Mouse (Mus musculus) heart, embryonic 13.5 days (tissue): Measurements from ENCODE around the gene Plp2. TPM values are rescaled to one million over a fixed set of nuclear protein-coding genes. Genes with fewer than 3 reads are reported as not detected.
"Not testable (repeated sequence)": the region's sequence is repeated elsewhere in the genome, so short reads cannot be mapped to it uniquely, and the experiment has no call there.

Source experiments
- ATAC-seq: fragments of 200-750 bp; cut with Nextera tagmentation; 2 replicates; pipeline ENCODE4 v1.8.0; 2017; ENCODE audit warnings: moderate TSS enrichment; ENCODE audit not compliant: insufficient number of reproducible peaks, low FRiP score, low TSS enrichment; ENCODE audit errors: extremely low read depth
- H3K27ac ChIP-seq: fragments of 300-500 bp; sonication (generic); replicated peaks from 2 replicates; pipeline ENCODE4 v1.5.1; 2015; ENCODE audit warnings: moderate library complexity, mild to moderate bottlenecking, inconsistent platforms
- H3K27me3 ChIP-seq: fragments of 300-500 bp; sonication (generic); replicated peaks from 2 replicates; pipeline ENCODE4 v1.6.1; 2015; ENCODE audit warnings: mild to moderate bottlenecking, inconsistent platforms
- H3K36me3 ChIP-seq: fragments of 300-500 bp; sonication (generic); 2 replicates; pipeline ENCODE4 v1.6.1; 2015; ENCODE audit warnings: mild to moderate bottlenecking, inconsistent platforms
- H3K4me1 ChIP-seq: fragments of 300-500 bp; sonication (generic); 2 replicates; pipeline ENCODE4 v1.6.1; 2015; ENCODE audit warnings: inconsistent platforms
- H3K4me2 ChIP-seq: fragments of 300-500 bp; sonication (generic); 2 replicates; pipeline ENCODE4 v1.6.1; 2015; ENCODE audit warnings: inconsistent platforms, mild to moderate bottlenecking, moderate library complexity
- H3K4me3 ChIP-seq: fragments of 300-500 bp; sonication (generic); 2 replicates; pipeline ENCODE4 v1.5.1; 2015; ENCODE audit warnings: moderate library complexity, mild to moderate bottlenecking, inconsistent platforms
- H3K9ac ChIP-seq: fragments of 300-500 bp; sonication (generic); 2 replicates; pipeline ENCODE4 v1.6.1; 2015; ENCODE audit warnings: inconsistent platforms, mild to moderate bottlenecking, moderate library complexity
- H3K9me3 ChIP-seq: fragments of 300-500 bp; sonication (generic); 2 replicates; pipeline ENCODE4 v1.6.1; 2016; ENCODE audit warnings: inconsistent platforms
- WGBS: fragments of 180-500 bp; shearing (Covaris S2); methylation state at CpG from one replicate; pipeline ENCODE4 v1.1.7; 2015; ENCODE audit warnings: mixed read lengths; 5-methylcytosine and 5-hydroxymethylcytosine counted together
- polyA plus RNA-seq: library from polyadenylated mRNA; unstranded; fragments of >200 nt; fragmentation: Nextera tagmentation; extraction: Ambion mirVana; gene quantifications from 2 replicates; pipeline ENCODE4 v1.2.1, GENCODE M21; 2015

The Plp2 gene
- 157 and 175 TPM in 2 replicates for polyA plus RNA-seq

DNA sequence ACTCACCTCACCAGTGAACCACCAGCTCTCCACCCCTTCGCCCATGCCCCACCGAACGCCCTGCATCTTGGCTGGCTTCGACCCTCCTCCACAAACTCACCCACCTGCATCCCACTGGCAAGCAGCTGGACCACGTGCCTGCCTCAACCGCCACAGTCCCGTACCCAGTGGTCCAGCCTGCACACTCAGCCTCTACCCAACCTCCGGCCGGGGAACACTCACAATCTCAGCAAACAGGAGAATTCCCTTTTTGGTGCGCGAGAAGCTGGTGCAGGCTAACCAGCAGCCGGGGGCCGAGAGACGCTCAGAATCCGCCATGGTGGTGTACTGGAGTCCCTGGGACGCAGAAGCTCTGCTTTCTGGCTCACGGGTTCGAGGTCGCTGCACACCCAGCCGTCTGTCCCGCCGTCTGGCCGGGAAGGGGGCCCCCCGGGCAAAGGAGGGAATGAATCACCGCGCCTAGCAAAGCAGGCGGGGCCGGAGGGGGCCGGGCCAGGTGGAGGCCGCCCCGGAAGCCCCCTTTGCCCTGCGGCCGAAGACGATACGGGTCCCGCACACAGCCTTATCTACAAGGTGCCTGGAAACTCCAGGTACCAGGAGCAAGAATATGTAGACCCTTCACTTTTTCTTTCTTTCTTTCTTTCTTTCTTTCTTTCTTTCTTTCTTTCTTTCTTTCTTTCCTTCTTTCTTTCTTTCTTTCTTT, at the start of gene Plp2:
Plp2 (minus strand) TSS at position 470 of the 703 bp plus-strand sequence.
- peaks cover 24% of the 10 kb centered on the region for H3K36me3 ChIP-seq
- 13% methylated on average over 32 of the region's 36 CpGs for WGBS
- peak within 1 kb of the TSS; percentile 66 for H3K4me2 ChIP-seq
- no peaks in the 10 kb centered on the region for H3K9me3 ChIP-seq
- peaks cover 24% of the 10 kb centered on the region for H3K4me1 ChIP-seq
- H3K4me3 ChIP-seq: peak within 1 kb of the TSS; percentile 66
- ATAC-seq: peak; percentile 11; the same call in 1 of the 2 replicates
- peak within 1 kb of the TSS; percentile 87 for H3K27ac ChIP-seq
- peak within 1 kb of the TSS; percentile 87 for H3K9ac ChIP-seq
- H3K27me3 ChIP-seq: no peaks in the 10 kb centered on the region

DNA sequence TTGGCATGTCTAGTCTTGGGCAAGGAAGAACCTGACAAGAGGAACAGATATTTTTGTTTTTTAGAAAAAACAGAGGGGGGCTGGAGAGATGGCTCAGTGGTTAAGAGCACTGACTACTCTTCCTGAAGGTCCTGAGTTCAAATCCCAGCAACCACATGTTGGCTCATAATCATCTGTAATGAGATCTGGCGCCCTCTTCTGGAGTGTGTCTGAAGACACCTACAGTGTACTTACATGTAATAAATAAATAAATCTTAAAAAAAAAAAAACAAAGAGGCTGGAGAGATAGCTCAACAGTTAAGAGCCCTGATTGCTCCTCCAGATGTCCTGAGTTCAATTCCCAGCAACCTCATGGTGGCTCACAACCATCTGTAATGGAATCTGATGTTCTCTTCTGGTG, 44.9 kb upstream of the Plp2 start:
- WGBS: 39% methylated on average over 1 of the region's 1 CpGs

DNA sequence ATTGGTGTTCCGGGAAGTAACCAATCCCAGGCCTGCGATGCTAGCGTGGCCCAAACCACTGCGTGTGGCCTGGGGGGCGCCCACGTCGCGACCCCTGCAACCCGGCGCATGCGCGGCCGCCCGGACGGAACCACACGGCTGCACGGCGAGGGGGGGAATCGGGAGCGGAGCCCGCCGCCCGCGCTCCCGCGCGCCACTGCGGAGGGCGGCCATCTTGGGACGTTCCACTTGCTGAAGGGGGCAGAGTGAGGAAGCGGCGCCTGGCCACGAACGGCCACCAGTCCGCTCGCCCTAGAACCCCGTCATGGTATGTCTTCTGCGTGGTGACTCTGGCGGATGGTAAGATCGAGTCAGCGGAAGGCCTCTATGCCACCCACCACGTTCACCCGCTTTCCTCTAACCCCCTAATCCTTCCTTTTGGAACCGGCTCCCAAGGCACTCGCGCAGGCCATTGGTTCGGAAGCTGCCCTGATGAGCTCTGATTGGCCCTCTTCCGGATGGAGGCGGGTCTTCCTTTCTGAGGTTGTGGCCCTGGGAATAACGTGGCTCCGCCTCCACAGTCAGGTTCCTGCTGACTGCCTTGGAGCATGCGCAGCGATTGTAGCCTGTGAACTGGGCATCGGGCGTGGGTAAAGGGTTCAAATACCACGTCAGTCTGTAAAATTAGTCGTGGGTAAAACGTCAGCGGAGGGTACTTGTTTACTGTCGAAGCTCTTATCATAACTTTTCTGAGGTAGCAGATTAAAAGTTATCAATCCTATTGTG, 43.1 kb upstream of the Plp2 start, which contains the start of gene Wdr45:
Wdr45 (plus strand) TSS at position 199 of the 765 bp plus-strand sequence.
- H3K36me3 ChIP-seq, H3K4me1 ChIP-seq, H3K9me3 ChIP-seq, H3K27me3 ChIP-seq: not testable (repeated sequence)
- WGBS: 12% methylated on average over 55 of the region's 60 CpGs
- peak; percentile 90 for ATAC-seq
- Histone ChIP-seq H3K27ac (0 out of 2 replicates have a peak within 1 kb of the TSS, but pooled peaks have one; percentile 8), H3K4me3 (peak within 1 kb of the TSS; percentile 46), H3K4me2 (peak within 1 kb of the TSS; percentile 65), H3K9ac (peak within 1 kb of the TSS; percentile 75)

More for the DNA sequence above, 44.9 kb upstream of the Plp2 start:
- not testable (repeated sequence) for H3K27ac ChIP-seq, ATAC-seq, H3K36me3 ChIP-seq, H3K27me3 ChIP-seq, H3K9ac ChIP-seq, H3K4me2 ChIP-seq, H3K4me3 ChIP-seq, H3K9me3 ChIP-seq, H3K4me1 ChIP-seq

DNA sequence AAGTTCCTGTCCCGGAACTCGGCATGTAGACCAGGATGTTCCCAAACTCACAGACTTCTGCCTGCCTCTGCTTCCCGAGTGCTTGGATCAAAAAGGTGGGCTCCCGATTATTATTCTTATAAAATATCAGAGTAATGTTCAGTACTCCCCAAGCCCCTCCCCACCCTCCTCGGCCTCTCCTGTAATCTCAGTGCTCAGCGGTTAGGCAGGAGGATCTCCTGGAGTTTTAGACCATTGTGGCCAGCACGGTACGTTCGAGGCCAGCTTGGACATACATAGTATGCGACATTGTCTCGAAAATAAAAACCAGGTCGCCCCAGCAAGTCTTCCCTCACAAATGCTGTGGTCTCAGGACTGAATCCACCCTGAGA, 42.6 kb upstream of the Plp2 start:
- Histone ChIP-seq H3K9ac (peak overlapping the region; percentile 75), H3K4me3 (peak overlapping the region; percentile 46), H3K36me3 (peaks cover 12% of the 10 kb centered on the region), H3K4me2 (peak overlapping the region; percentile 65), H3K27ac (0 out of 2 replicates have a peak overlapping the region, but pooled peaks have one; percentile 8)
- not testable (repeated sequence) for ATAC-seq, H3K4me1 ChIP-seq, H3K9me3 ChIP-seq, H3K27me3 ChIP-seq
- 17% methylated on average over 5 of the region's 12 CpGs for WGBS

DNA sequence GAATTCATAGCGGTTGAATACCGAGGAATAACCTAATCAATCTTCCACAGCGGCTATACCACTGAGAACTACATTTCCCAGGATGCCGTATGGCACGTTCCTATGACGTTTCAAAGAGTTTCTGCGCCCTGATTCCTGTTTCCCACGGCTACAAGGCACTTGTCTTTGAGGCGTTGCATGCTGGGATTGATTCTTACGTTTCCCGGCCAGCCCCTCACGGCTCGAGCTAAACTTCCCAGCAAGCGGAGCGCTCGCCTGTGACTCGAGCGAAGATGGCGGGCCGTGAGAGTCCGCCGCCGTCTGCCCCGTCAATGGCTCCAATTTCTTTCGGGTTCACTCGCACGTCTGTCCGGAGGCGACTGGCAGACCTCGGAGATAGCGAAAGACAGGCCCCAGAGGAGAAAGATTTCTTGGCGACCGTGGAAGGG, 25.8 kb upstream of the Plp2 start, which contains the start of gene Gpkow:
Gpkow (plus strand) TSS at position 178 of the 428 bp plus-strand sequence.
- WGBS: 4% methylated on average over 33 of the region's 33 CpGs
- Histone ChIP-seq H3K9me3 (no peaks in the 10 kb centered on the region), H3K27me3 (no peaks in the 10 kb centered on the region), H3K4me1 (no peaks in the 10 kb centered on the region; the same call in 1 of the 2 replicates), H3K27ac (peak within 1 kb of the TSS; percentile 59), H3K36me3 (peaks cover 32% of the 10 kb centered on the region), H3K4me3 (peak within 1 kb of the TSS; percentile 67), H3K9ac (peak within 1 kb of the TSS; percentile 84), H3K4me2 (peak within 1 kb of the TSS; percentile 72)
- ATAC-seq: peak; percentile 89; the same call in 1 of the 2 replicates

DNA sequence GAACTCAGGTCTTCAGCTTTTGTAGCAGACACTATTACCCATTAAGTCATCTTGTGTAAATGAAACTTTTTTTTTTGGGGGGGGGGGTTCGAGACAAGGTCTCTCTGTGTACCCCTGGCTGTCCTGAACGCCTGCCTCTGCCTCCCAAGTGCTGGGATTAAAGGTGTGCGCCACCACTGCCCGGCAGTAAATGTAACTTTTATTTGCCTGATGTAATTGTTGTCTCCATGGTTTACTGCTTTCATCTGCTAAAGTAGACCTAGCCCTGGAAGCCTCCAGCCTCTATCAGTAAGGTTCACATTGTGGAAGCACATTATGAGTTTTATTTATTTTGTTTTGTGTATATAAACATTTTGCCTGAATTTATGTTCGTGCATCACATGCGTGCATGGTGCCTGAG, 25.3 kb upstream of the Plp2 start:
- H3K9ac ChIP-seq: no peak overlapping the region
- peaks cover 27% of the 10 kb centered on the region for H3K36me3 ChIP-seq
- H3K4me1 ChIP-seq: no peaks in the 10 kb centered on the region; the same call in 1 of the 2 replicates
- H3K4me2 ChIP-seq: peak overlapping the region; percentile 59
- ATAC-seq: no peak
- H3K27ac ChIP-seq: no peak overlapping the region
- no peaks in the 10 kb centered on the region for H3K27me3 ChIP-seq
- WGBS: 38% methylated on average over 6 of the region's 6 CpGs
- no peaks in the 10 kb centered on the region for H3K9me3 ChIP-seq
- H3K4me3 ChIP-seq: peak overlapping the region; percentile 67

DNA sequence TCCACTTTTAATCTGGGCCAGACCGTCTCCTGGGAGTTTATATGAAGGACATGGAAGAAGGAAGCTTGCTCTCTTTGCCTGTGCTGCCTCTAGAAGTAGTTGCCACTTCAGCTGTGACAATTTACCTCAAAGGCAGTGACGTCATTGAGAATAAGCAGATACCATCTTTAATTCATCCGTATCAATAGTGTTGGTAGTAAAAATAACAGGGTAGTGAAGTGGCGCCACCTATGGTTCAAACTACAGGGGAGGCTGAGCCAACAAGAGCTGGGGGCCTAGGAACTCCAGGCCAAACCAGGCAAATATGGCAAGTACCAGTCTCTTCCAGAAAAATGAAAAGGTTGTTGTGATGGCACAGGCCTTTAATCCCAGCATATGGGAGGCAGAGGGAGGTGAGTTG, 21.7 kb upstream of the Plp2 start:
- Histone ChIP-seq H3K9me3 (no peaks in the 10 kb centered on the region), H3K4me3 (no peak overlapping the region), H3K4me1 (no peaks in the 10 kb centered on the region), H3K9ac (no peak overlapping the region), H3K4me2 (no peak overlapping the region), H3K36me3 (no peaks in the 10 kb centered on the region), H3K27ac (no peak overlapping the region), H3K27me3 (0 out of 2 replicates have a peak, but pooled peaks cover 5% of the 10 kb centered on the region)
- no peak for ATAC-seq
- WGBS: 31% methylated on average over 4 of the region's 4 CpGs

DNA sequence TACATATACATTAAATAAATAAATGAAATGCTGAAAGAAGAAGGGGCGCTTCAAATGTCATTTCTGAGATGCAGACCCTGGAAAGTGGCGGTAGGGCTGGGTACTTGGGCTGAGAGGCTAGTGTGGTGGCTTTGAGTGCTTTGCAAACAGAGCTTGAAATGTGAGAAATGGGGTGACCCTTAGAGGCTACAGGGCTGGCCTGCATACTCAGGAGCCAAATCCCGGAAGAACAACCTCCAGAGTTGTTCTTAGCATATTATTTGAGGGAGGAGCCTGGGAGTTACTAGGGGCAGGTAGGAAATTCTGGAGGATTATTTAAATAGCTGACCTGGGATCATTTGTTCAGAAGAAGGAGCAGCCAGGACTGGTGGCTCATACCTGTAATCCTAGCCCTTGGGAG, 19.3 kb upstream of the Plp2 start:
- Histone ChIP-seq H3K27ac (no peak overlapping the region), H3K4me3 (no peak overlapping the region), H3K4me2 (no peak overlapping the region), H3K4me1 (no peaks in the 10 kb centered on the region), H3K9ac (no peak overlapping the region), H3K27me3 (0 out of 2 replicates have a peak, but pooled peaks cover 7% of the 10 kb centered on the region), H3K36me3 (no peaks in the 10 kb centered on the region), H3K9me3 (no peaks in the 10 kb centered on the region)
- WGBS: 54% methylated on average over 3 of the region's 3 CpGs
- no peak for ATAC-seq

DNA sequence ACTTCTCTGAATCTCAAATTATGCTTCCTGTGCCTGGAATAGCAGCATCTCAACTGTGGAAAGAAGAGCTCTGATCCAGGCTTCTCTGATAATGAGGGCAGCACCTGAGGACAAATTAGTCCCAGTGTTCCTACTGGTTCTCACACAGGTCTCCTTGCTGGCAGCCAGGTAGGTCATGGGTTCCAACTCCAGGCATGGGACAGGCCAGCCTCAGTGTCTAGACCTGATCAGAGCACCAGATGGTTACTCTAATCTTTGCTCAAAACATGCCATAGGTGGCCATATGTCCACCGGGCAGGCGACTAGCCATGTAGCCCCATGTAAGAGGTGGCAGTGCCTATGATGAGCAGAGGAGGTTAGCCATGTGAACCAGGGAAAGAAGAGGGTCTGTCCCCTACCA, 17.1 kb upstream of the Plp2 start:
- H3K4me2 ChIP-seq: no peak overlapping the region
- H3K9me3 ChIP-seq: no peaks in the 10 kb centered on the region
- H3K27ac ChIP-seq: no peak overlapping the region
- ATAC-seq: no peak
- H3K27me3 ChIP-seq: 0 out of 2 replicates have a peak, but pooled peaks cover 10% of the 10 kb centered on the region
- H3K9ac ChIP-seq: no peak overlapping the region
- no peaks in the 10 kb centered on the region for H3K36me3 ChIP-seq
- WGBS: 72% methylated on average over 2 of the region's 2 CpGs
- H3K4me3 ChIP-seq: no peak overlapping the region
- H3K4me1 ChIP-seq: no peaks in the 10 kb centered on the region

DNA sequence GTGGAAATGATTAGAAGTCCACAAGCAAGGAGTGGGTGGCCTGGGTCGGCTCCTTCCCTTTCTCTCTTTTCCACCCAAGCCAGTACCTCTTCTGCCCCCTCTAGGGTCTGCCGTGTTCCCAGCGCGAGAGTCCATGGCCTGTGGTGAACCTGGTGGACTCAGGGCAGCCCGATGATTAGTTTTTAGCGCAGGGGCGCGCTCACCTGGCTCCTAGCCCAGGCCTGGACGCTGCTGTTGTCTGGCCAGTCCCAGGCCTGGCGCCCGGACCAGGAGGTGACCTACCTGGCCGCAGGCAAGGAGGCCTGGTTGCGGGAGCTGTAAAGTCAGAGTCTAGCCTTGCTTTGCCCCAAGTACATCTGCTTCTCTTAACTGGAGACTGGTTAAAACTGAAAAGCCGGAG, 9.7 kb upstream of the Plp2 start, which contains the start of gene Magix:
Magix (minus strand) TSS at position 388 of the 400 bp plus-strand sequence.
- 62% methylated on average over 14 of the region's 14 CpGs for WGBS
- Histone ChIP-seq H3K27ac (no peak within 1 kb of the TSS), H3K4me2 (peak within 1 kb of the TSS; percentile 69), H3K9ac (peak within 1 kb of the TSS; percentile 66), H3K36me3 (no peaks in the 10 kb centered on the region), H3K9me3 (no peaks in the 10 kb centered on the region), H3K27me3 (0 out of 2 replicates have a peak, but pooled peaks cover 5% of the 10 kb centered on the region), H3K4me1 (no peaks in the 10 kb centered on the region), H3K4me3 (peak within 1 kb of the TSS; percentile 45)
- no peak for ATAC-seq

DNA sequence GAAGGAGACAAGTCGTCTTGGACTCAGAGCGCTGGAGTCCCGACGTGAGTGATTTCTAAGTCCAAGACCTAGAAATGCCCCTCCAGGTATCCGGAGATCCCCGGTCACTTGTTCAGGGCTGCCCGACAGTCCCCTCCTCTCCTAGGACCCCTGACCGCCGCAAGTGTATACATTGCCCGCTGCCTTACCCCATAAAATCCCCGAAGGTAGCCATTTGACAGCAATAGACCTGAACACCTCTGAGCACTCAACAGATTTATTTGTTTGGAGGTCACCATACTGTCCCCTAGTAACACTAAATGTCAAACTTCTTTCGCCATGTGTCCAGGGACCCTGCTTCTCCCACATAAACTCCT, 8.8 kb upstream of the Plp2 start:
- H3K4me2 ChIP-seq: peak overlapping the region; percentile 69
- H3K9me3 ChIP-seq: no peaks in the 10 kb centered on the region
- H3K4me3 ChIP-seq: peak overlapping the region; percentile 45
- H3K27ac ChIP-seq: no peak overlapping the region
- no peaks in the 10 kb centered on the region for H3K27me3 ChIP-seq
- peak overlapping the region; percentile 66 for H3K9ac ChIP-seq
- WGBS: 18% methylated on average over 12 of the region's 12 CpGs
- no peaks in the 10 kb centered on the region for H3K36me3 ChIP-seq
- no peaks in the 10 kb centered on the region for H3K4me1 ChIP-seq
- no peak for ATAC-seq
